Mouse (Mus musculus): Measurements from ENCODE around the gene Ntrk1.

- TF ChIP-seq POLR2A (IDR thresholded peaks at IDR 0.05; ENCODE audit: borderline replicate concordance, control insufficient read depth, low read depth, low read length): no peak
- TF ChIP-seq CTCF (IDR thresholded peaks at IDR 0.05; ENCODE audit: control insufficient read depth, insufficient read depth, low read length): no peak
Measured at GRCm38 (mm10) chr3:87768431-87768830, 26.5 kb downstream of the Ntrk1 start.

Measured in bone marrow, adult 2 months (tissue).